34 mouse cellular contexts compared by ENCODE assay signal in genomic region chr5:114007753-114008453, GRCm38 (mm10). TPM values are rescaled to one million over a fixed set of nuclear protein-coding genes. Genes with fewer than 3 reads are reported as not detected.
DNase-seq lines count a peak whose midpoint lies in the region; ATAC-seq and TF ChIP-seq lines count a peak whose summit lies in the region.
"Had no signal": no experiment of that assay in that cellular context is flagged by ENCODE, and none has a peak within 500 bp of the region (broad histone marks: within the 10 kb centered on the region; RNA-seq: fewer than 3 reads in every experiment).

No protein-coding gene starts in this region.

- no peaks in the 10 kb centered on the region for H3K9me3 ChIP-seq in hindbrain, postnatal 0 days (ENCODE audit: low read length)
- no peaks in the 10 kb centered on the region for H3K9me3 ChIP-seq in hindbrain, embryonic 13.5 days
- no peaks in the 10 kb centered on the region for H3K9me3 ChIP-seq in embryonic facial prominence, embryonic 15.5 days (replicated peaks)
- H3K9me3 ChIP-seq: forebrain, embryonic 13.5 days; G1E; hindbrain, embryonic 12.5 days; neural tube, embryonic 12.5 days had no signal

- intact Hi-C loops in left cerebral cortex, postnatal 14 days (cut with DNase I) = no loop called here

- no peak overlapping the region for H3K4me3 ChIP-seq in hindbrain, postnatal 0 days (ENCODE audit: low read length)
- H3K4me3 ChIP-seq in hindbrain, embryonic 13.5 days = no peak overlapping the region
- H3K4me3 ChIP-seq in embryonic facial prominence, embryonic 15.5 days (replicated peaks) = no peak overlapping the region
- H3K4me3 ChIP-seq: forebrain, embryonic 13.5 days; hindbrain, embryonic 12.5 days; myocyte; neural tube, embryonic 12.5 days had no signal

- H3K27ac ChIP-seq in hindbrain, postnatal 0 days = no peak overlapping the region
- no peak overlapping the region for H3K27ac ChIP-seq in hindbrain, embryonic 13.5 days
- H3K27ac ChIP-seq in embryonic facial prominence, embryonic 15.5 days (replicated peaks) = no peak overlapping the region
- H3K27ac ChIP-seq: forebrain, embryonic 13.5 days; hindbrain, embryonic 12.5 days; liver, embryonic 14.5 days; macrophage; neural tube, embryonic 12.5 days had no signal

- H3K4me1 ChIP-seq in hindbrain, postnatal 0 days (ENCODE audit: insufficient read depth, low read length) = no peaks in the 10 kb centered on the region
- H3K4me1 ChIP-seq in hindbrain, embryonic 13.5 days (replicated peaks) = 0 out of 2 replicates have a peak, but pooled peaks cover 5% of the 10 kb centered on the region
- no peaks in the 10 kb centered on the region for H3K4me1 ChIP-seq in embryonic facial prominence, embryonic 15.5 days
- H3K4me1 ChIP-seq: forebrain, embryonic 13.5 days; hindbrain, embryonic 12.5 days; neural tube, embryonic 12.5 days had no signal

- ATAC-seq in cerebellum, adult (ENCODE audit: insufficient number of reproducible peaks, low FRiP score, low TSS enrichment) = no peak
- peak; percentile 70 for ATAC-seq in hindbrain, postnatal 0 days
- ATAC-seq in hindbrain, embryonic 13.5 days (ENCODE audit: low FRiP score) = no peak
- 0 out of 2 replicates have a peak, but pooled peaks have one; percentile 41 for ATAC-seq in embryonic facial prominence, embryonic 15.5 days (ENCODE audit: insufficient number of reproducible peaks, low FRiP score, low TSS enrichment, low read depth)
- ATAC-seq: forebrain, embryonic 13.5 days; midbrain, embryonic 16.5 days; Patski had no signal

- H3K4me2 ChIP-seq in hindbrain, postnatal 0 days (ENCODE audit: low read depth, low read length) = no peak overlapping the region
- H3K4me2 ChIP-seq in hindbrain, embryonic 13.5 days = no peak overlapping the region
- H3K4me2 ChIP-seq in embryonic facial prominence, embryonic 15.5 days (replicated peaks) = no peak overlapping the region
- H3K4me2 ChIP-seq: forebrain, embryonic 13.5 days; hindbrain, embryonic 12.5 days; neural tube, embryonic 12.5 days had no signal

- H3K27me3 ChIP-seq in hindbrain, postnatal 0 days (ENCODE audit: insufficient read depth, low read length) = no peaks in the 10 kb centered on the region
- H3K27me3 ChIP-seq in hindbrain, embryonic 13.5 days = no peaks in the 10 kb centered on the region
- H3K27me3 ChIP-seq in embryonic facial prominence, embryonic 15.5 days = no peaks in the 10 kb centered on the region
- H3K27me3 ChIP-seq: forebrain, embryonic 13.5 days; hindbrain, embryonic 12.5 days; neural tube, embryonic 12.5 days; Patski had no signal

- no peak overlapping the region for H3K9ac ChIP-seq in hindbrain, postnatal 0 days (replicated peaks; ENCODE audit: low read length)
- no peak overlapping the region for H3K9ac ChIP-seq in hindbrain, embryonic 13.5 days
- no peak overlapping the region for H3K9ac ChIP-seq in embryonic facial prominence, embryonic 15.5 days
- H3K9ac ChIP-seq: forebrain, embryonic 13.5 days; hindbrain, embryonic 12.5 days; liver, embryonic 14.5 days; neural tube, embryonic 12.5 days had no signal

- no peak for TF ChIP-seq CTCF in hindbrain, postnatal 0 days (IDR thresholded peaks at IDR 0.05; ENCODE audit: low read depth)

- no peaks in the 10 kb centered on the region for H3K36me3 ChIP-seq in hindbrain, postnatal 0 days (ENCODE audit: insufficient read depth, low read length)
- no peaks in the 10 kb centered on the region for H3K36me3 ChIP-seq in hindbrain, embryonic 13.5 days
- no peaks in the 10 kb centered on the region for H3K36me3 ChIP-seq in embryonic facial prominence, embryonic 15.5 days
- H3K36me3 ChIP-seq: G1E; hindbrain, embryonic 12.5 days; neural tube, embryonic 12.5 days had no signal

- 64% methylated on average over 12 of the region's 12 CpGs for WGBS in hindbrain, postnatal 0 days
- 77% methylated on average over 12 of the region's 12 CpGs for WGBS in hindbrain, embryonic 13.5 days
- 73% methylated on average over 12 of the region's 12 CpGs for WGBS in embryonic facial prominence, embryonic 15.5 days

- peak; percentile 48 for DNase-seq in cerebellum, adult 11-12 months
- DNase-seq in cerebellum, postnatal 14 days = peak; percentile 26 to 34
- DNase-seq in cerebellum, adult 11 months = no peak
- peak; percentile 21 for DNase-seq in hindbrain, postnatal 0 days (ENCODE audit: low spot score)
- DNase-seq in left cerebral cortex, postnatal 14 days (ENCODE audit: low spot score in 2 of 2) = no peak
- DNase-seq: adrenal gland, postnatal 10 days; embryo, embryonic 11 days; gastrocnemius, postnatal 14 days; heart, postnatal 14 days; kidney, adult 18-20 months; kidney, postnatal 4 days; left cerebral cortex, postnatal 4 days; liver; lung, adult 2 months; lung, postnatal 10 days; thymus, adult 2 months; thymus, postnatal 36 days had no signal

RNA-seq across cellular contexts. Expression of gene Dao, which starts 4.4 kb away (rescaled TPM):
- total RNA-seq in hindbrain, postnatal 0 days (2014; rRNA removed) = 0.84 TPM in 1 of 2 replicates, not detected in the other
- polyA plus RNA-seq in hindbrain, postnatal 0 days (2015; fragmentation: Nextera tagmentation; extraction: Ambion mirVana) = 0.14 TPM in 1 of 2 replicates, not detected in the other
- polyA plus RNA-seq in hindbrain, embryonic 13.5 days (2015; fragmentation: Nextera tagmentation; extraction: Ambion mirVana) = not detected in 2 replicates
- not detected in 2 replicates for polyA plus RNA-seq in embryonic facial prominence, embryonic 15.5 days (2015; fragmentation: Nextera tagmentation; extraction: Ambion mirVana)
- not detected for total RNA-seq in left cerebral cortex, postnatal 14 days (2021)
- total RNA-seq: adrenal gland, postnatal 10 days; G1E; gastrocnemius, postnatal 14 days; granulocyte monocyte progenitor cell, adult 5-6 weeks; heart, postnatal 14 days; layer of hippocampus, postnatal 25 days; left cerebral cortex, postnatal 4 days; megakaryocyte-erythroid progenitor cell, adult 5-6 weeks had no signal
- polyA plus RNA-seq: embryonic facial prominence, embryonic 14.5 days; forebrain, embryonic 13.5 days; G1E; heart, embryonic 14.5 days; hindbrain, embryonic 12.5 days; liver, embryonic 14.5 days; macrophage; midbrain, embryonic 16.5 days; myocyte; neural tube, embryonic 12.5 days had no signal

RNA-seq across cellular contexts. Expression of gene Ssh1, which starts 14.2 kb away (rescaled TPM):
- total RNA-seq in hindbrain, postnatal 0 days (2014; rRNA removed) = 12.4 and 14.5 TPM in 2 replicates
- 9.7 and 11.6 TPM in 2 replicates for polyA plus RNA-seq in hindbrain, postnatal 0 days (2015; fragmentation: Nextera tagmentation; extraction: Ambion mirVana)
- 15.0 and 18.7 TPM in 2 replicates for polyA plus RNA-seq in hindbrain, embryonic 13.5 days (2015; fragmentation: Nextera tagmentation; extraction: Ambion mirVana)
- polyA plus RNA-seq in embryonic facial prominence, embryonic 15.5 days (2015; fragmentation: Nextera tagmentation; extraction: Ambion mirVana) = 10.7 and 12.8 TPM in 2 replicates
- total RNA-seq in left cerebral cortex, postnatal 14 days (2021) = 10 to 100 TPM; 19.7 to 21.4 TPM

RNA-seq across cellular contexts. Expression of gene Usp30, which starts 57.4 kb away (rescaled TPM):
- 47.2 and 54.9 TPM in 2 replicates for total RNA-seq in hindbrain, postnatal 0 days (2014; rRNA removed)
- polyA plus RNA-seq in hindbrain, postnatal 0 days (2015; fragmentation: Nextera tagmentation; extraction: Ambion mirVana) = 17.6 and 18.0 TPM in 2 replicates
- 16.2 and 16.8 TPM in 2 replicates for polyA plus RNA-seq in hindbrain, embryonic 13.5 days (2015; fragmentation: Nextera tagmentation; extraction: Ambion mirVana)
- polyA plus RNA-seq in embryonic facial prominence, embryonic 15.5 days (2015; fragmentation: Nextera tagmentation; extraction: Ambion mirVana) = 12.6 and 12.7 TPM in 2 replicates
- 10 to 100 TPM; 29.6 to 34.6 TPM for total RNA-seq in left cerebral cortex, postnatal 14 days (2021)

Comparison
In these comparisons a context has a peak if more than half of its experiments do, and no peak if none do; other contexts are left out.
1. DNase-seq: peak in cerebellum, adult 11-12 months (single experiment), cerebellum, postnatal 14 days (2 of 2) and hindbrain, postnatal 0 days (single experiment); none in cerebellum, adult 11 months (single experiment) and left cerebral cortex, postnatal 14 days (0 of 2).
2. ATAC-seq: peak in hindbrain, postnatal 0 days (single experiment) and embryonic facial prominence, embryonic 15.5 days (single experiment); none in cerebellum, adult (single experiment) and hindbrain, embryonic 13.5 days (single experiment).